Mouse (Mus musculus) Patski (cell line): Measurements from ENCODE around the gene Fmnl3. TPM values are rescaled to one million over a fixed set of nuclear protein-coding genes. Genes with fewer than 3 reads are reported as not detected.

Experiments used
- ATAC-seq: fragments of 100-300 bp; one replicate; pipeline ENCODE4 v1.8.0; 2021
- CTCF ChIA-PET: fragments of 350-600 bp; sonication (Branson Sonifier 250); formaldehyde crosslinking; loops from one replicate; lab custom pipeline; 2022; ENCODE audit warnings: inconsistent platforms; lab: Charles Lee
- POLR2A ChIA-PET: fragments of 350-600 bp; sonication (Branson Sonifier 250); formaldehyde crosslinking; loops from one replicate; lab custom pipeline; 2022; ENCODE audit warnings: antibody characterized with exemption, inconsistent platforms; lab: Charles Lee
- DNase-seq: peaks from one replicate; pipeline ENCODE4 v3.0.0-alpha.2; 2011; ENCODE audit warnings: low read depth, low spot score
- H3K27me3 ChIP-seq: fragments of 371-371 bp; one replicate; pipeline ENCODE4 v1.5.1; 2021
- CTCF ChIP-seq: fragments of 100-300 bp; IDR thresholded peaks from one replicate; pipeline ENCODE4 v1.5.1; 2021
- in situ Hi-C: fragments of 300-500 bp; cut with MboI; formaldehyde crosslinking; loops from 3 replicates; pipeline ENCODE4 v1.11.1; 2018; ENCODE audit warnings: low pct_unique_long_range_greater_than_20kb, mixed read lengths
- polyA plus RNA-seq: library from polyadenylated mRNA; unstranded; gene quantifications from one replicate; pipeline ENCODE4 v1.2.3, GENCODE M21; 2021

Gene Fmnl3
- polyA plus RNA-seq, 1 experiment from 2014 or later, result 99.2 TPM

GRCm38 (mm10) chr15:99285189-99285535 is 85.1 kb downstream of the Fmnl3 start:
- TF ChIP-seq CTCF, result no peak
- in situ Hi-C loops, result no loop called here
- ChIA-PET POLR2A (interaction anchor here (0.6 kb wide), 1 partner anchor 230 kb away, joined by 3 read pairs; no protein-coding TSS in a partner anchor), CTCF (no interaction called here)
- no peak for ATAC-seq
- DNase-seq, result no peak
- H3K27me3 ChIP-seq, result no peaks in the 10 kb centered on the region

- DNase-seq, result peak; percentile 28
These were observed 85.6 kb downstream of the Fmnl3 start for GRCm38 (mm10) chr15:99284527-99285188.

GRCm38 (mm10) chr15:99283456-99283855 is 86.8 kb downstream of the Fmnl3 start:
- POLR2A ChIA-PET, result interaction anchor here (0.9 kb wide), 1 partner anchor 11 kb away, joined by 3 read pairs; the partner anchor contains the start of gene Prpf40b
- DNase-seq (no peak), ATAC-seq (no peak)
- CTCF ChIA-PET, result interaction anchor here (0.7 to 1.1 kb wide), 2 partner anchors 13 to 88 kb away, joined by 3 to 4 read pairs; no protein-coding TSS in a partner anchor
- H3K27me3 ChIP-seq, result no peaks in the 10 kb centered on the region
- in situ Hi-C loops, result no loop called here
- TF ChIP-seq CTCF, result no peak

More at GRCm38 (mm10) chr15:99284527-99285188, 85.6 kb downstream of the Fmnl3 start:
- ATAC-seq, result peak; percentile 55
- in situ Hi-C loops, result no loop called here
- ChIA-PET CTCF (no interaction called here), POLR2A (interaction anchor here (0.6 kb wide), 1 partner anchor 229 kb away, joined by 3 read pairs; no protein-coding TSS in a partner anchor)
- TF ChIP-seq CTCF, result no peak
- no peaks in the 10 kb centered on the region for H3K27me3 ChIP-seq

GRCm38 (mm10) chr15:99278271-99278670 is 92.0 kb downstream of the Fmnl3 start:
- ATAC-seq (no peak), DNase-seq (no peak)
- ChIA-PET POLR2A (no interaction called here), CTCF (no interaction called here)
- H3K27me3 ChIP-seq, result no peaks in the 10 kb centered on the region
- in situ Hi-C loops, result no loop called here
- no peak for TF ChIP-seq CTCF

GRCm38 (mm10) chr15:99276095-99276494 is 94.2 kb downstream of the Fmnl3 start:
- ATAC-seq, result no peak
- no peak for DNase-seq
- in situ Hi-C loops, result no loop called here
- TF ChIP-seq CTCF, result no peak
- POLR2A ChIA-PET, result no interaction called here
- no peaks in the 10 kb centered on the region for H3K27me3 ChIP-seq
- CTCF ChIA-PET, result no interaction called here

Other genes with a start within 250 kb of the Fmnl3 start
- 43.8 TPM for gene Spats2, start 244.6 kb downstream of the Fmnl3 start, polyA plus RNA-seq
- gene Kcnh3, start 145.6 kb downstream of the Fmnl3 start, polyA plus RNA-seq, result 11.0 TPM
- 69.7 TPM for gene Mcrs1, start 118.5 kb downstream of the Fmnl3 start, polyA plus RNA-seq
- 101 TPM for gene Prpf40b, start 75.4 kb downstream of the Fmnl3 start, polyA plus RNA-seq
- gene Fam186b, start 74.6 kb downstream of the Fmnl3 start, polyA plus RNA-seq, result 0.67 TPM
- gene Tmbim6, start 22.4 kb upstream of the Fmnl3 start, polyA plus RNA-seq, result 509 TPM
- 10.8 TPM for gene Nckap5l, start 87.3 kb upstream of the Fmnl3 start, polyA plus RNA-seq
- 9.3 TPM for gene Bcdin3d, start 104.2 kb upstream of the Fmnl3 start, polyA plus RNA-seq
- 0.13 TPM for gene Faim2, start 157.7 kb upstream of the Fmnl3 start, polyA plus RNA-seq
- gene Aqp2, start 208.6 kb upstream of the Fmnl3 start, polyA plus RNA-seq, result not detected
- gene Aqp5, start 220.3 kb upstream of the Fmnl3 start, polyA plus RNA-seq, result 6.8 TPM
- not detected for gene Aqp6, start 230.9 kb upstream of the Fmnl3 start, polyA plus RNA-seq